Mouse (Mus musculus) urinary bladder, postnatal 14 days (tissue): ENCODE measurements at regions not wholly inside any gene's neighbourhood (a gene's known extent, or its start where the extent isn't known, plus 50 kb on each side); places are given as distances from the start of the nearest gene placed in this dataset.
"Not testable (repeated sequence)": the region's sequence is repeated elsewhere in the genome, so short reads cannot be mapped to it uniquely, and the experiment has no call there.

Source experiments
- DNase-seq: peaks from one replicate; pipeline ENCODE4 v3.0.0; 2021; ENCODE audit warnings: low spot score

GRCm38 (mm10) chr17:13432256-13432655, 77.9 kb downstream of the Tcp10c start:
- not testable (repeated sequence) for DNase-seq

- DNase-seq = not testable (repeated sequence)
Observed at GRCm38 (mm10) chr17:13434146-13434545, 79.8 kb downstream of the Tcp10c start.

DNA sequence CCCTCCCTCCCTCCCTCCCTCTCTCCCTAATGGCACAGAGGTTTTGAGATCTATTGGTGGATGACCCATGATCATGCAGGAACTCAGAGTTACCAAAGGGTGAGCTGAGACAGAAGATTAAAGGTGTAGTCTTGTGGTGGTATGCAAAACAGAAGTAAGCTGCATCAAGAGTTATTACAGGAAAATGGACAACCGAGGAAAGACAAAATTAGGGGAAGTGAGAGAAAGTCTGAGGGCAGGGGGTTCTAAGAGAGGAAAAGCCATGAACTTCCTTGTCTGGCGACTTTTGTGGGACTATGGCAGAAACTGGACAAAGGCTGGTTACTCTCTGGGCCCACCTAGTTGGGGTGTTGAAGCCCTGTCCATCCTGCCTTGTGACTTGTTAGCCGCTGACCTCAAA, 84.4 kb downstream of the Tcp10c start:
- not testable (repeated sequence) for DNase-seq

DNA sequence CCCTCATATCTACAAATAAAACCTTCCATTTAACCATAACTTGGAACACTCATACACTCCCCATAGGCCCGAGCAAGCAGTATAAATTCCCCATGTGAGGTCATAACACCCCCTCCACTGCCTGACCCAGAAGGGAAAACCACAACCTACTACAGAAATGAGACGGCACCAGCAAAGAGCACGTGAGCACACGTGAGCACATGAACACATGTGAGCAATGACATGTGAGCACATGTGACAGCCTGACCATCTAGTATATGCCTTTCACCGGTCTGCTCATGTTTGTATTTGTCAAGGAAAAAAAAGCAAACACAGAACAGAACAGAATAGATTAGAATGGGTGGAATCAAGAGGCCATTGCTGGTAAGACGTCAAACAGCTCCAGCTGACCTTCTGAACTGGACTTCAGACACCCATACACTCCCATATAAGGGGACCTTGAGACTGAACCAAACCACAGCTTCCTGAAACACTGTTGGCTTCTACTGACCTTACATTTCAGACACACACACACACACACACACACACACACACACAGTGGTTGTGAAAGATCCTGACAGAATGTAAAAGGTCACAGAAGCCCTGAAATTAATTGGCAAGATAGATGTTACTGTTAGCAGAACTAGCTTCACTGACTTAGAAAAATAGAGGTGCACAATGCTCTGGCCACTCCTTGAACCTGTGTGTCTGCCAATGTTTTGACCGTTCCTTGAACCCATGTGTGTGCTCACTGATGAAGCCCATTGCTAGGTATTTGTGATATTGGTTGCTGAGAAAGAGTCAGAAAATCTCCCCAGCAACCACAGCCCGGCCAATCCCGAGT, 86.5 kb downstream of the Tcp10c start:
- DNase-seq = not testable (repeated sequence)

DNA sequence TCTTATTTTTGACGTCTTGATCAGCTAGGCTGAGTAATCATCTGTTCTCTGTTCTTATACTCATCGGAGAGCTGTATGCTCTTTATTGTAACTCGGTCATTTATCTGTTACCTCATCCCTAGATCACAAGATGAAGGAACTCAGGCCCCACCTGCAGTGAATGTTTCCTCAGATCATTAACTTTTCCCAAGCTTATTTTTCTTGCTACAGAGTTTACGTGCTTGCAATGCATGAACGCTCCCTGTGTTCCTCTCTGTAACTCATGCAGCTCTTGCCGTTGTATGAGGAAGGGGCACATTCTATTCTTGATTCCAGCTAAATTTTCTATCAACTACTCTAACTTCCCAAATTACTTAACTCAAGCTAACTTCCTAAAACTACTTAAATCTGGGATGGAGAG, 87.9 kb downstream of the Tcp10c start:
- not testable (repeated sequence) for DNase-seq

DNA sequence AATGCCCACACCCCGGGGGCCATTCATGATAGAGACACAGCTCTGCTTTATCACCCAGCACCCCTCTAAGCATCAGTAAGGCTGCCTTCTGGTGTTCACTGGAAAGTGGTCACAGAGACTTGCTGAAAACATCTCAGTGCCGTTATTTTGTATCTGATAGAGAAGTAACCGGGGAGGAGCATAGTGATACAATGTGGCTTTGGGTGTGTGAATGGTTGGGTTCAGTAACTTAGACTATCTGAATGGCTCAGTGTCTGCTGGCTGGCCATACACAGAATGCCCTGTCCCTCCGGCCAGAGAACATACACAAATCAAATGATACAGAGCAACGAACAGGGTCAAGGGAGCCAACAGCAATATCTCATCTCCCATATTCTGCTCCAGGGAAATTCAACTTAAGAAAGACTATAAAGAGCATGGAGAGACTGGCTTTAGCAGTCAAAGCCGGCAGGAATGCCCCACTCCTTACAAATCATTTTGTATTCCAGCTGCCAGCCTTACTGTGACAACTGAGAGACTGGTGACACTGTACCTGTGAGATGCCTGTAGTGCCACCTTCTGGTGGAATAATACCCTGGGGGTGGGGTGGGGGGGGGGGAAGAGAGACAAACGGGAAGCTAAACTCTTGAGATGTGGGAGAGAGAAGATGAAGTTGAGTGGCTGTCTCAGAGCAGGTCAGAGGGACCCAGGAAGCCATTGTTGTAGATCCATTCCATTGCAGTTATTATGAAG, 102.7 kb downstream of the Tcp10c start:
- DNase-seq = not testable (repeated sequence)

GRCm38 (mm10) chr17:13457942-13458341, 103.6 kb downstream of the Tcp10c start:
- not testable (repeated sequence) for DNase-seq

DNA sequence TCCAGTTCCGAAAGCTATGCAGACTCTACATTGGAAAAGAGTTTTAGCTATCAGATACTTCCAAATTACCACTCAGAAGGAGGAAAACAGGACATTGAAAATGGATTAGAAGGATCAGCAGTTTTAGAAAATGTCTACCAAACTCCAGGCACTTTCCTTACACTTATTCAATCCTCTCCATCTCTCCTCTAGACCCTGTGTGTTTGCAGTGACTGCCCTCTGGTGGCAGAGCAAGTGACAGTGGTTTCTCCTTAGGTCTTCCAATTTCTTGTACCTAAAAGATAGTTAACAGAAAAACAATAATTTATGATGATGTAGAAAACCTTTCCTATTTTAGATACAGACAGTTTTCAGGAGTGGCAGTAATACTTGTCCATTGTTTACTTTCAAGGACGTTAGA, 104.4 kb downstream of the Tcp10c start:
- not testable (repeated sequence) for DNase-seq

GRCm38 (mm10) chr17:13462663-13463062, 108.3 kb downstream of the Tcp10c start:
- DNase-seq = not testable (repeated sequence)

DNA sequence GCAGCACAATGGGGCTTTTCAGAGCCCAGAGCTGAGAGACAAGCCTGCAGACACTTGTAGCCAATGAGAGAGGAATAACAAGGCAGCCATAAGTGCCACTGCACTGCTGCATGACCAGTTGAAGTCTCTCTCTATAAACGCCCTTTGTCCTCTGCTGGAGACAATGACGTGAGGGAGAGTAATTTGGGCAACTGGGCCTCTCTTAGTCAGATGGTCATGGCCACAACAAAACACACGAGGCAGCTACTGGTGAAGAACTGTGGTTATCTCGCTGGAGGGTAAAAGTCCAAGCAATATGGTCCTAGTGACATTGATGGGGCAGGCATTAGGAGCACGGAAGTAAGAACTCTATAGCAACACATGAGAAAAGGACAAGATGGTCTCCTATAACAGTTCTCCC, 111.5 kb downstream of the Tcp10c start:
- not testable (repeated sequence) for DNase-seq

- not testable (repeated sequence) for DNase-seq
Observed at GRCm38 (mm10) chr17:13469867-13470380, 115.6 kb downstream of the Tcp10c start.

GRCm38 (mm10) chr17:13472460-13473062, 118.2 kb downstream of the Tcp10c start:
- peak; percentile 72 for DNase-seq

- DNase-seq = peak; percentile 39
Observed at GRCm38 (mm10) chr17:13474310-13475094, 120.1 kb downstream of the Tcp10c start.

DNA sequence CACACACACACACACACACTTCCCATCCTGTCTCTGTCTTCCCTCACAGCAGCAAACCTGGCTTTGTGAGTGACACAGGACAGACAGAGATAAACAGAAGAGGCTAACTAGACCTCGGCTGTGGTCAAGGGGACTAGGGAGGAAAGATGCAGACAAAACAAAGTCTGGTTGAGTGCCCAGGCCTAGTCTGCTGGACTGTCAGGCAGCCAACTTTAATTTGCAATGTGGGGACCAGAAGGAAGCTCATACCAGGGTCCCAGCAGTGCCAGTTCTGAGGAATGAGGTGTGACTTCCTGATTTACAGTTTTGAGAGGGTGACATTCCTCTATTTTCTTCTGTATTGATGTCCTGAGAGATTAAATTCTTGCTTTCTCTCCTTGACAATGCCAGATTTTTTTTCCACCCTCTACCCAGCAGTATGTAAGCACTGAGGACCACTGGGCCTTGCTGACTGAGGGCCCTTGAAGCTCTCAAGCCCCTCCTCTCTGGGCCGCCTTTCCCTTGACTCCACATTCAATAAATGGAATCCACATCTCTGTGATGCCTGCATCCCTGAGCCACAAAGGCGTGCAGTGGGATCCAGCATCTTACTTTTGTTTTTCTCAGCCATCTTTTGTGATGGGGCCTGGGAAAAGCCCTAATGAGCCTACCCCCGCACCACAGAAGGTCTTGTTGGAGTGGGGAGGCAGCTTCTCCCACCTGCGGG, 124.6 kb downstream of the Tcp10c start:
- DNase-seq = no peak

DNA sequence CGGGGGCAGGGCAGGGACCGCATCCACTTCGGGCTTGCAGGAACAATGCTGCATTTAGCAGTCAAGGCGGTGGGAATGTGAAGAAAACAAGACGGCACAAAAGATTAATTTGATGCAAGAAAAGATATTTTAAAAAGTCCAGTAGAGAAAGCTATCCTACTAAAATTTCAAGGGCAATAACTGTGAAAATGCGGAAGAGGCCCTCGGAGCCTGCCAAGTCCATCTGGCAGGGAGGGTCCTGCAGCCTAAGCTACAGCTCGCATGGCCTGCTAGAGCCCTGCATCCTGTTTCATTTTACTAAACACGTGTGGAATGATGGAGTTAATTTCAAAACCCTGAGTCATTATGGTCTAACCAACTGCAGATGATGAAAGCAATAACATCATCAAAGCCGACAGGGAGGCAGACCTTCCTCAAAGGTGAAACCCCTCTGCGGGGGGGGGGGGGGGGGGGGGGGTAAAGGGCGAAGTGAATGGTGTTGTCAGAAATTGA, 125.2 kb downstream of the Tcp10c start:
- DNase-seq = no peak

DNA sequence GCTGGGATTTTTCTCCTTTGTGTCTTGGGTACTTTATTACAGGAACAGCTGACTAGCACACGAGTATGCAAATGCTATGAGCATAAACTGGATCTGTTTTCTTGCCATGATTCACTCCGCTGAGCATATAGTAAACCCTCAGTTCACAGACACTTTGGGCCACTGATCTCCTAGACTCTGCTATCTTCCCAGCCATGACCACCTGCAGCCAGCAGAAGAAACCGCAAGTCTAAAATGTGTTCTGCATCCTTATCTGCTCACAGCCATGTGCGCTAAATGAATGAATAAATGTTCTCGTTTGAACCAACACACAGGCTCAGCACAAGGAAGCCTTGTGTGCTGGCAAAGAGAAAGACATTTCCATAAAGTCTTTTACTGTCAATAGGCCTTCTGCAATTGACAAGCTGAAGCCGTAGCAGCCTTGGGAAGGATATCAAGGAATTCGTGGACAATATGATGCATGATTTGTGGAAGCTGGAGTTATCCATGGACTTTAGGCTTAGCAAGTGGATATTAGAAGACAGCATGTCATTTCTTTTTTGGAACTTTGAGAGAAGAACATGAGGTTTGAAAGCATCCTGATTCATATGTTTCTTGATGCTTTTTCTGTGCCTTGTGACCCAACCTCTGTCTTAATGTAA, 127.2 kb downstream of the Tcp10c start:
- DNase-seq = no peak

- no peak for DNase-seq
Observed at GRCm38 (mm10) chr17:13482136-13482535, 127.8 kb downstream of the Tcp10c start.

GRCm38 (mm10) chr17:13487291-13488215, 133.2 kb downstream of the Tcp10c start:
- no peak for DNase-seq

- no peak for DNase-seq
Observed at GRCm38 (mm10) chr17:13488608-13489324, 134.4 kb downstream of the Tcp10c start.
